Mouse (Mus musculus) kidney, adult 11 months (tissue): ENCODE data around the gene Cacng2.

Experiments
- DNase-seq: peaks from one replicate; pipeline ENCODE4 v3.0.0; 2022

Cacng2 gene

DNA sequence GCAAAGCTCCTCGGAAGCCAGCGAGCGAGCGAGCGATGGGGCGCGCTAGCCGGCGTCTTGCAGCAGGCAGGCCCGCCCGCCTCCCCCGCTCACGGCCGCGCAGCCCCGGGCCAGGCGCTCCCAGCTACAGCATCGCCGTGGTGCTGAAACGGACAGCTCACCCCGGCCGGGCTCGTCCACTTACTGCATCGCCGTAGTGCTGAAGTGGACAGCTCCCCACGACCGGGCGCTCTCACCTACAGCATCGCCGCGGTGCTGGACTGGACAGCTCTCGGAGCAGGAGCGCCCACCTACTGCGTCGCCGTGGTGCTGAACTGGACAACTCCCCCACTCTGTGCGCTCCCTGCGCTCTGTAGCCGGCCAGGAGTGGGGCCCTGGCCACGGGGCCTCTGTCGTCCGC lies at the start of gene Cacng2:
Gene Cacng2 (minus strand): TSS at position 325 of the 400 bp plus-strand sequence.
- peak; percentile 94 for DNase-seq

DNA sequence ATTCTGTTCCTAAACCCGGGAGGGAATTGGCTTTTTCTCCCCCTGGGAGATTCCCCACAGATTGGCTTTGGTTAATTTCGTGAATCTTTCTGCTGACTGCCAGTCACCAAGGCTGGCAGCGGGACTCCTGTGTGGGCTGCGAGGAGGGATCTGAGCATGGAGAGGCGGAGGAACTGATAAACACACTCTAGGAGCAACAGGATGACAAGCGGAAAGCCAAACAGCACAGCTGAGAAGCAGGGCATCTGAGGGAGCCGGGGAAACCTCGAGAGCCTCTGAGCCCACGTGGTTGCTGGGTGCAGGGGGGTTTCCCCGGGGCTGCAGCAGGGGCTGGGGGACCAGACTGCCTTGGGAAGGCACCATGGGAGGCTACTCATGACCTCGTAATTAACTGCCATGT lies 49.7 kb upstream of the Cacng2 start:
- no peak for DNase-seq

DNA sequence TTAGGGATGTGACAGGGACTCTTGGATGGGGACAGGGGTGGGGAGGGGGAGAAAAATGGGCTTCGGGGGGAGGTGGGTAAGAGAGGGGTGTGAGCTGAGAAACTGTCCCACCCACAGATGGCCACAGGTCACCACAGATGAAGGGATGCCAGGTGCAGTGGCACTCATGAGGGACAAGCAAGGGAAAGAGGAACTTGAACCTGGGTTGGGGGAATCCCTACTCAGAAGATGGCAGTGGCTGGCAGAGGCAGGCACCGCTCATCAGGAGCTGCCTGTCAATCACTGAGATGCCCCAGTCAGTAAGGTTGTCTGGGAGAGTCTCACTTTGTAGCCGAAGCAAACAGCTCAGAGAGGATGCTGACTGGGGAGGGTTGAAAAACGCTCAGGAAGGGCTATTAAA lies 45.5 kb upstream of the Cacng2 start:
- no peak for DNase-seq

DNA sequence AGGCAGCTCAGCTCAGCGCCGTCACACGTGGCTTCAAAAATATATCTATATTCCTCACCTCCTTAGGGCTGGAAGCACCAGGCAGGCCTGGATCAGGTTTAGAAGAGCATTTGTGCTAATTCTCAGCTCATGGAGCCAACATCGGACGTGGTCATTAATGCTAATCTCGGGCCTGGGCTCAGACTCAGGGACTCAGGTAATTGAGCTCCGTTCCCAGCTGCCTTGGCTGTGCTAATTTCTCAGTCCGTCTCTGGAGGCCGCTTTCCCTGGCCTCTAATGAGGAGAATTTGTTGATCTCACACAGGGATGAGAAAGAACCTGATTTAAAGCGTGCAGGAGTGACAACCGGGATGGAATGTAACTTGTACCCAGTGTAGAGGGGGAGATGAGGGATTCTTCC lies 44.6 kb upstream of the Cacng2 start:
- DNase-seq: no peak

DNA sequence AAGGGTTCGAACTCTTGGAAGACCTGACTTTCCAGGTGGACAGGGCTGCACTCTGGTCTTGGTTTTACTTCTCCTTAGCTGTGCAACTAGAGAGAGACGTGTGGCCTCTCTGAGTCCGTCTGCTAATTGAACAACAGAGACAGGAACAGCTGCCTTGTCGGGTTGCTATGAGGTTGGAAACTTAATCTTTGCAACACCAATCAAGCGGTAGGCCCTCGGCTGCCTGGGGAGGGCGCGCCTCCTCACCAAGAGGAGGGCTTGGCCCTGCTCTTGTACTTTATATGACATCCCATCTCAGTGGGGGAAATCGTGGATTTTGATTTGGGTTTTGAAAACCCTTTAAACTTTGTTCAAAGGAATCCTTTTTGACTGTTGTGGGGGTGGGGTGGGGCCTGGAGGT lies 42.1 kb upstream of the Cacng2 start:
- DNase-seq: no peak

DNA sequence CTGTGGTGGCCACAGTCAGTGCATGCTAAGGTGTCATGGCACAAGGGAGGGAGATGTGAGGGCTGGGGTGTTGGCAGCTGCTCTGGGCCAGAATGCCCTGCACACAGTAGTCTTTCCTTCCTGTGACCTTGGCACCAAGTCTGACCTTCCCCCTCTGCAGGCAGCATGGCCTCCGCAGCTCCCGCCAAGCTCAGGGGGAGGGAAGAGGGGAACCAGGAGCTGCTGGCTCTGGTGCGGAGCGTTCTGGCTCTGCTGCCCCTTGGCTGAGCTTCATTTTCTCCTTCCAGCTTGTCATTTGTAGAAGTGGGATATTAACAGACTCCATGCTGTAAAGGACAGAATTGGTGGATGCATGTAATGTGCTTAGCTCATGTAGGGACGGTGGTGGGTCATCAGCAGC lies 38.5 kb upstream of the Cacng2 start:
- DNase-seq: no peak

DNA sequence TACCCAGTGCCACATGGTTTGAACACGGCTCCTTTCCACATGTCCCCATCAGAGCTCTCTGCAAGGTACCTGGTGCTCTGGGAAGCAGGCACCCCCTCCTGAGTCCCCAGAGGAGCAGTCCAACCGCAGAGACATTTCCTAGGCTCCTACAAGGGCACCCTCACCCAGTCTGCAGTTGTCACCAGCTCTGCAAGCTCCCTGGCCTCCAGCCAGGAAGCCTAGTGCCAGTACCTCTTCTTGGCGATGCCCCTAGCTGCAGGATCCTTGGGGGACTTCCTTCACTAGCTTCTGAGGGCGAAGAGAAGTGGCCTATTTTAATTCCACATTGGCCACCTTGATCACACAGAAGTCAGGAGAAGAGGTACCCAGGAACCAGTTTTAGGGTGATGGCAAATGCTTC lies 38.0 kb upstream of the Cacng2 start:
- DNase-seq: no peak

DNA sequence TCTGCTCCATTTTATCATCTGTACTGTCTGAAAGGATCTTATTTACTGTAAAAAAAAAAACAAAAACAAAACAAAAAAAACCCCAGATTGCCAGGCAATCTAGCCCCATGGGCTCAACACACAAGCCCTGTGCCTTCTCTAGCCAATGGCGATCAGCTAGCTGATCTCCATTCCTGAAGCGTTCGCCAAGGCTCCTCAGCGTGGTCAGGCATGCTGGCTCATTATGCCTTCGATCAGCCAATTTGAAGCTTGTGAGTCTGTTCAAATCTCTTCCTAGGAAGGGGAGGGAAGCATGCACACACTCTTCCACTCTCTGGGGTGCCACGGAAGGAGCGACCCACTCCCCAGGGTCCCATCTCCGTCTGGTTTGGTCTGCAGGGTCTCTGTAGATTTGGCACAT lies 37.5 kb upstream of the Cacng2 start:
- no peak for DNase-seq

DNA sequence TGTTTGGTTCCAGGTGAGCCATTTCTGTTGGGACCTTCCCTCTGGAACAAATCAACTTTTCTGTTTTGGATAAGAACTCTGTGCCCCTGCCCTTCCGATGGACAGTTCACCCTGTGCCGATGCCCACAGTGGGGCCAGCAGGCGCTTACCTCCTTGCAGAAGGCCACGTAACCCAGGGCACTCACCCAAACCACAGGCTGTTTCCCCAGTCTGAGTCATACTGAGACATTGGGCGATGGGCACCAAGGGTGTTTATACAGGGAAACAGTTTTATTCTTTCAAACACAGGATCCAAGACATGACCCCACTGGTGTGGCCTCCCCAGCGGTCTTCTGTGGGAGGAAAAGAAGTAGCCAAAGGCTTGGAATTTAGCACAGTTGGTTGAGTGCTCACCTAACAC lies 35.6 kb upstream of the Cacng2 start:
- no peak for DNase-seq

DNA sequence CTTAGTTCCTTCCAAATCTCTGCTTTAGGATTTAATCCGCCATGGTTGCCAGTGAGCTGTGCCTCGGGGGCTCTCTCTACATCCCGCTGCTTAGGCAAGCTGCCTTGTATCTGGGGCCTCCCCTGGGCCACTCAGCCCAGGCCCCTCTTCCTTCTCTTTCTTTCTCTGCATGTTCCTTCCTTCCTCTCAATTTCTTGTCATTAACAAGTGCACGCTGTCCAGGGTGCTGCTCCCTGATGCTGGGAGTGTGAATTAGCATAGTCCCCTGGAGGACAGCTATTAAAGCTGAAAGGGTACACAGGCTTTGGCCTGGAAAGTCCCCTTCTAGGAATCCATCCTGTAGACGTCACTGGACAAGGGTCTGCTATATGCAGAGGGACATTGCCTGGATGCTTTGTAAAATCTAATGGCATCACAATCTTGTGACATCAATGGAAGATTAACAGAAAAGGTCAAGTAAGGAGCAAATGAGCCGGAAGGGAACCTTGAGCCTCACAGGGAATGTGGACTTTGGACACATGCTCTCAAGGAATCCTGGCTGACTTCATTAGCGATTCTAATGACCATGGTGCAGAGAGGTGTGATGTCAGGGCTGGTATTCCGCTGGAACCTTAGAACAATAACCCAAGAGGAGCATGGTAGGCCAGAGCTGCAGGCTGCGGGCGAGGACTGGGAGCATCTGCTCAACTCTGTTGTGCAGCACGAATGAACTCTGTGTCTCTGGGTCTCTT lies 33.4 kb upstream of the Cacng2 start:
- DNase-seq: peak; percentile 77

DNA sequence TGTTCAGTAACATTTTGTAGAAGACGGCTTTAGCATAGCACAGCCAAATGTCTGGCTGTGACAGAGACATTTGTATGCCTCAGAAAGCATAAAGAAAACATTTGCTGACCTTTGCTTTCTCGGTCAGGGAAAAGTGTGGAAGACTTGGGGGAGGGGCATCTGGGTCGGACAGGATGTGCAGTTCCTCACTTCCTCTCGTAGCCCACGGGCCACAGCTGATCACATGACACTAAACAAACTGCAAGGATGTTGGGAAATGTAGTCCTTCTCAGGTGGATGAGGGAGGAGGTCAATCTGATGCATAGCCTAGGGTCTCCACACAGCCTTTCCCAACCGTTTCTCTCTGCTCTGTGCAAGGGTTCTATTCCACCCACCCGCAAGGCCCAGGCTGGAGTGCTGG lies 28.7 kb upstream of the Cacng2 start:
- no peak for DNase-seq

DNA sequence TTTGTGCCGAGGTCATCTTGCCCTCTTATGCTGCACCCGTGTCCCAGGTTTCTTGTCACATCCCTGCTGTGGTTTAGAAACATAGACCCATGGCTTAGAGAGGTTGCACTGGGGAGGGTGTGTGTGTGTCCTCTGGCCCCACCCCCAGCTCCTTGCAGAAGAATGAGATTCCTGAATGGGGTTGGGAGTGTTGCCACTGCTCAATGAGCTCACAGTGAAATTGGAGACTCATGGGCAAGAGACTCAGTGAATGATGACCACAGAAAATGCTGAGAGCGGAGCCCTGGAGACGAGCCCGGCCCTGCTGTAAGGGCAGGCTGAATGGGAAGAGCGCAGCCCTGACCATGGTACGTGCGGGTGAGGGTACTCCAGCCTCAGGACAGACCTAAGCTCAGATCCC lies 20.4 kb upstream of the Cacng2 start:
- DNase-seq: no peak

DNA sequence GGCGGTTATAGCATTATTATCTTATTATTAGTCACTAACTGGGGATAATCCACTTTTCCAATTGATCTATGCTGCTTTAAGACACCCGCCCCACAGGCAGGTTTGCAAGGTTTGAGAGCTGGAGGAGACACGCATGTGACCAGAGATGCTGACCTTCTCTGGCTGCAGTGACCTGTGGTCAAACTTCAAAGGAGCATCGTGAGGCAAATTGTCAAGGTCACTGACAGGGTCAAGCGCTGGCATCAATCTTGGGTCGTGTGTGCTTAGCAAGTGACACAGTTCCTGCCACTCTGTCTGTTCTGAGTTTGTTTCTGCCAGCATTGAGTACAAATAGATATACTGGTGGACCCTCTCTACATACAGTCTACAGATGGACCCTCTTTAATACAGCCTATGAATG lies 14.8 kb upstream of the Cacng2 start:
- no peak for DNase-seq

DNA sequence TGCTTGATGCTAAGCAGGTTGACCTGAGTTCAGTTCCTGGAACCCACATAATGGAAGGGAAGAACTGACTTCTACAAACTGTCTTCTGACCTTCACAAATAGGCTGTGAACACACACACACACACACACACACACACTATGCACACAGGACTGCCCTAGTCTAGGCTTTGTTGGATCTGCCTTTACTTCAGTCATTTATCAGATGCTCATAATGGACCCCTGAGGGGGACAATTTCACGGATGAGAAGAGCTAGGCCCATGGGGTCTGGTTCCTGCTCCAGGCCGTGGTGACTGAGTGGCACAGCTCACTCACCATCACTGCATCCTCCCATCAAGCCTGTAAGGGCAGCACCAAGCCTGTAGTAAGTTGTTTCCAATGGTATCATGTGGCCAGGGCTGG lies 13.6 kb upstream of the Cacng2 start:
- no peak for DNase-seq

DNA sequence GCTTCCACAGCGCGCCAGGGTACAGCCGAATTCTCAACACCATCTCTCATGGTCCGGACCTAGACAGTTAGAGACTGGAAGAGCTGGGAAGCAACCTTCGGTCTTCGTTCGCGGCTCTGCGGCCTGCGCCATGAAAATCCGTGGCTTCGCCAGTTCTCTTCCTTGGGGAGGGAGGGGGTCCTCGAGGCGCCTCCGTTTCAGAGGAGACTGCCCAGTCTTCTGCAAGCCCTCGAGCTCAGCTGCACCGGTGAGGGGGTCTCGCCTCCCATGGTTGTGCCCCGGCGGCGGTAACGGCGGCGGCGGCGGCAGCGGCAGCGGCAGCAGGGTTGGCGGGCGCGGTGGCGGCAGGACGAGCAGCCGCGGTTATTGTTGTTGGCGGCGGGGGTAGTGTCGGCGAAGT lies 580 bp downstream of the Cacng2 start:
- no peak for DNase-seq

DNA sequence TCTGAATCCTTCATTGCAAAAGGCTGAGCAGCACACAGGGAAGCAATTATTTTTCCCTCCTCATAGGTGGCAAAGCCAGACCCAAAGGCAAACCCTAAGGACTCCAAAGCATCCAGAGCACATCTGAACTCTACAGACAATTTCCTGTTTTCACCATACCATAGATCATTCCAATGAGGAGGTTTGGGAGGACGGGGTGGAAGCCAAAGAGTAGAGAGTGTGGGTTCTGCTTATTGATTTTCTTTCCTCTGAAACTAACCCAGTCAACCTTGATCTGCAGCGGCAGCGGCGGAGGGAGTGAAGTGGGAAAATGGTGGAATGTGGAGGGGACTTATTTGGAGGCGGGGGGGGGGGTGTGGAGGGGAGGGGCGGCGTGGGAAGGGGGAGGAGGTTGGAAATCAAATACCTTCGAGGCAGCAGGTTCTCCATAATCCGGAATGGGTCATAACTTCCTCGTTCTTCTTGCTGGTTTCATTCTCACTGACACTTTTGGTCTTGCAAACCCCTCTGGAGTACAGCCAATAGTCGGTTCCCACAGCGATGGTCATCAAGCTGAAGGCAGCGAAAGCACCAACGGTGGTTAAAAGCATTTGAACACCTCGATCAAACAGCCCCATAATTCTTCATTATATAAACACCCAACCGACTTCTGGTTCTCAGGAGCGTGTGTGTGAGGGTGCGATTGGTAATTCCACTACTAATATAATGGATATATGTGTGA lies 1.4 kb downstream of the Cacng2 start:
- DNase-seq: no peak

DNA sequence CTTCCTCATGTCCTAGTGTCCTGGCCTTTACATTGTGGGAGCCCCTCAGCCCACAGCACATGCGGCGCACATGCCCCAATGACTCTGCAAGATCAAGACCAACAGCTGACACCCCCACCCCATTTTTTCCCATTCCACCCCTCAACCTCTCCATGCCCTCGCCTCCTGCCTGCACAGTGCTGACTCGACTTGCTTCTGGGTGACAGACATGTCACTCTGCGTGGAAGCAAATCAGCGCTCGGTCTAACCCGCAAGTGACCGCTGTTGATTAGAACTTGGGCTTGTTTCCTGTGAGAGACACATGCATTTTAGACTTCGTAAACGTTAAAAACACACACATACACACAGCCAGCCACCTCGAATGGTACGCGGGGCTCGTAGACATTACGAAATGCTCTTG lies 2.1 kb downstream of the Cacng2 start:
- no peak for DNase-seq

DNA sequence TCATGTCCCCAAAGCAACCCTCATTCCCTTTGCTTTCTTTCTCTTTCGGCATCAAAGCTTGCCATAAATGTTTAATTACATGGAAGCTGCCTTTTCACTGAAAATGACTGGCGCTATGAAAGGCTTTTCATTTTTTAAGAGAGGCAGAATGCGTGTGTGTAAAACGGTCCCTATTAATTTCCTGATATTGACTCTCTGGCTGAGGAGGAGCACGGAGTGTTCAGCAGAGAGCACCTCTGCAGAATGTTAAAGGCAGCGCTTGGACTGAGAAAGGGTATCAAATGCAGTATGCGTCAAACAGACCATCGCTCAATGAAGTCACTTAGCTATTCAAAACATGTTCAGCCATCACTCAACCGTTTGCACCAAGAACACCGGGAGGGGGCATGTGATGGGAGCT lies 2.9 kb downstream of the Cacng2 start:
- no peak for DNase-seq

DNA sequence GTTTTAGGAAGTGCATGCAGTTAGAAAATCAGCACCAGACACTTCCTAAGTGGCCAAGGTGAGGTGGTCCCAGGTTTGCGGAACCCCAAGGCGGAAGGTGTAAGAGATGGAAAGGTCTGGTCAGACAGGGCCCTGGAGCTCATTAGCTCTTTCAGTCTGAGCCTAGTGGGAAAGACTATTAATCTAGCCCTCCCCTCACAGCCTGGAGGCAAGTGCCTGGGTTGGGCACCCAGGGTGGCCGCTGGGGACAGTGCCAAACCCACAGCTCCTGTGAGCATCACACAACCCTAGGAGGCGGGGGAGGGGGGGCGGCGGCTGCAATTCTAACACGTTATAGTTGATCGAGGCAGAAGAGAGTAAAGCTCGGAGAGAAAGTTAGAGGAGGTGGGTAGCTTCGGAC lies 3.6 kb downstream of the Cacng2 start:
- DNase-seq: no peak

DNA sequence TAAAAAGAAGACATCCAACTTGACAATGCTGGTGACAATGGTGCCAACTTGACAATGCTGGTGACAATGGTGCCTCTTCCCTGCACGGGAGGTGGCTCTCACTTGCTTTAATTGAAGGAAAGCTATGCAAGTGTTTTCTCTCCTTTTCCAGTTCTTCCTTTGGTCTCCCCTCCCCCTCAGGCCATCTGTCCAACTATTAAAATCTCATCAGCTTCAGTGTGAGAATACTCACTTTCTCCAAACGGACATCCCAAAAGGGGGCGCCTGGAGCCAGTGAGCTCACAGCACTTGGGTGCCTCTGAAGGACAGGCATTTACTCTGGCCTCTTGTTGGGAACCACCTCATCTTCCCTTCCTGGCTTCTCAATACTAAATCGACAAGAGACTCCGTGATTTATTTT lies 20.3 kb downstream of the Cacng2 start:
- no peak for DNase-seq

DNA sequence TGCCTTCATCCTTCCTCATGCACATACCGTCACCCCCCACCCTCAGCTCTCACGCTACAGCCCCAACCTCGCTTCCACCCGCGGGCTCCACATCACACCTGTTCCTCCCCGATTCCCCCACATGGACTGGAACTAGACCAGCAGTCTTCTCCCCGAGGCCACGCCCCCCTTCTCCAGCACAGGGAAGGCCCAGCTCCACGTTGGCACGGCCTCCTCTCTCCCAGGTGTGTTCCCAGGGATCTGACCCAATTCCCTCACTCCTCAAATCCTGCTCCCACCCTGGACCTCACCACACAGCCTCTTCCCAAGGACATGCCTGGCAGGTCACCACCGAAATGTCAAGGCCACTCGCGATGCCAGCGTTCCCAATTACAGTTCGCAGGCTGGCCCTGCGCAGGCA lies 23.8 kb downstream of the Cacng2 start:
- DNase-seq: no peak

DNA sequence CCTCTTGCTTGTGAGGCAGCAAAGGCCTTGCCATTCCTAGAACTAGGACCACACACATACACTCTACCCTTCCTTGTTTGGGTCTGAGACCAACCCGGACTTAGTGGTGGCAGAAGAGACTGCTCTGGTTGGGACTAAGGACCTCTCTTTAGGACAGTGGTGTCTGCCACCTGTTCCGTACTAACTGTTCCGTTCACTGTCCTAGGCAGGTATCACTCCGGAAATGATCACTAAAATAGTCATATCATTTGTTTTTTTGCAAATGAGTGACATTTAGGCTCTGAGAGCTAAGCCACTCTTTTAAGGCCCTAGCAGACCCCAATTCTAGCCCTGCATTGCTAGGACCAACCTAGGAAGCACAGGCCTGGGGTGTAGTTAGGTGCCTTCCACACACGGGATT lies 26.2 kb downstream of the Cacng2 start:
- no peak for DNase-seq

DNA sequence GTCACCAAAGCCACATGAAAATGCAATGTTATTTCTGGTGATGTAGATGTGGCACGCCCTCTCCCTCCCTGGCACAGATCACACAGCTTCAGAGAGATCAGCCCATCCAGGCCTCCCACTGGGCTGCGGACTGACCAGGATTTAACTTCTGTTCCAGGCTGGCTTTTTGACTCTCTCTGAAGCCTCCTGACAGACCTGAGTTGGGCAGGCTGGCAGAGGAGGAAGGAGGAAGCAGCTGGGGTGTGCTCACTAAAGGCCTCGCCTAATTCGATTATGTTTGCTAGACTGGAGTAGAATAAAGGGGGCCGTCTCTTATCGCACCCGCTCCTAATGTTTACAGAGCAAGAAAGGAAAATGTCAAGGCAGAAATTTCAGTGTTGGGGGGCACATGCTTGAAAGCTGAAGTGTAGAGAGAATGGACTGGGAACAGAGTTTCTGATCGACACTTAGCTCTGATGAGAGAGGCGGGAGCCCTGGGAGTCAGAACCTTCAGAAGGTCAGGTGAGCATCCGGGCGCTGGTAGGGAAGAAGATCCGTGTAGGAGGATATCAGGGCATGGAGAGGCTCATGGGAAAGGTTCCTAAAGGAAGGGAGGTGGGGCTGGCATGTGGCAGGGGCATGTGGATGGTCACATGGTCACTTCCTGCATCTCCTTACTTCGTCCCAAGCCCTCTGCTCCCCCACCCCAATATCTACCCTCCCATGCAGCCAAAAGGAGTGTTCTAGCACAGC lies 36.8 kb downstream of the Cacng2 start:
- no peak for DNase-seq

DNA sequence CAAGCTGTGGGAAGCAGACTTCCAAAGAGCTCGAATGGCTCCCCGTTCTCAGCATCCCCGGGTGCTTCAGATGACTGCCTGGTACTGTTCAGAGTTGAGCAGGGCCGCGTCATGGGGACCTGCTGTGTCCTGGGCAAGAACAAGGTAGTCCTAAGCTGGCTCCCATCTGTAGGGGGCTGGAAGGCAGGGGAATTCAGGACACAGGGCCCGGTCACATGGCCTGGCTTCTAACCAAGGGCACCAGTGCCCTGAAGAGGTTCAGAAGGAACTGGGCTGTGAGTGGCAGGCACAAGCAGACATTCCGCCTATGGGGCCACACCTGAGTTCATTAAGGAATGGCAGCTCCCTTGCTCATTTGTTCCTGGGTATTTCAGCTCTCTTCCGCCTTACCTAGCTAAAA lies 37.7 kb downstream of the Cacng2 start:
- no peak for DNase-seq
